Comparison of ENCODE assay signal across 1 mouse cellular context in the genomic region with DNA sequence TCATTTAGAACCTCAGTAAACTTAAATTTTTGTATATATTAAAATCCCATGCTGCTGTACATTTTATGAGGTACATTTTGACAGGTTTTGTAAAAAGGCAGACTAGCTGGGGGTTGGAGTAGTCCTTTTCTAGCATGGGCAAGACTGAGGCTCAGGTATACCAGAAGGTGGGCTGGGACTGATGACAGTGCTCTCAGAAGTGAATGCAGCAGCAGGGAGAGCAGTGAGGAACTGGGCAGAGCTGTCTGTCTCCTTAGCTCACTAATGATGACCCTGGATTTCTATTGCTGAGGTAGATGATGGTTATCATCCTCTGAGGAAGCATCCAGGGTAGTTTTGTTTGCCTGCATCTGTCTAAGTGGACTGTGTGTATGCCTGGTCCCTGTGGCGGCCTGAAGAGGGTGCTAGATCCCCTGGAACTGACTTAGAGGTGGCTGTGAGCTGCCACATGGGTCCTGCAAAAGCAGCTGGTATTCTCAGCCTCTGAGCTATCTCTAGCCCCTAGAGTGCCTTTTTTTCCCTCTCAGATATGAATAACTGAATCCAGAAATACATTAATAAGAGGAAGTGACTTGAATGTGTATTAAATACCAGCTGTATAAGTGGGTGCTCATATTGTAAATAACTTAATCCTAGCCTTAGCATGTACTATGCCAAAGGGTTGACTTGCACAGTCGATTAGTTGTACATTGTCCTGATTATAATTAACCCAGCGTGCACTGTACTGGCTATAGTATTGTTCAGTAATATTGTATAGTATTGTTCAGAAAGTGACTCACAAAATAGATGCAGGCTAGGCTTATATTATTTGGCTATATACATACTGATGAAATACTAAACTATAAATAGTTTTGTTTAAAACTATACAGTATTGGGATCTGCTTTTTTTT.
TF ChIP-seq lines count a peak whose summit lies in the region.

No protein-coding gene starts in this region.

TF ChIP-seq in CH12.LX, 34 proteins besides CTCF, POLR2A, EP300 and RAD21:
- TF ChIP-seq ZC3H11A (IDR thresholded peaks at IDR 0.05; ENCODE audit: low read depth, low read length): no peak
- TF ChIP-seq SMC3 (IDR thresholded peaks at IDR 0.05; ENCODE audit: low read depth, low read length): peak; percentile 10; the same call in 1 of the 2 replicates
